Mouse (Mus musculus) CD4-positive helper T cell, adult 2 months (primary cell): ENCODE data around the gene Echdc3.

Experiments
- DNase-seq: peaks from one replicate; pipeline ENCODE4 v3.0.0-alpha.2; 2012; ENCODE audit warnings: low read depth, missing footprints, low spot score

Gene Echdc3

DNA sequence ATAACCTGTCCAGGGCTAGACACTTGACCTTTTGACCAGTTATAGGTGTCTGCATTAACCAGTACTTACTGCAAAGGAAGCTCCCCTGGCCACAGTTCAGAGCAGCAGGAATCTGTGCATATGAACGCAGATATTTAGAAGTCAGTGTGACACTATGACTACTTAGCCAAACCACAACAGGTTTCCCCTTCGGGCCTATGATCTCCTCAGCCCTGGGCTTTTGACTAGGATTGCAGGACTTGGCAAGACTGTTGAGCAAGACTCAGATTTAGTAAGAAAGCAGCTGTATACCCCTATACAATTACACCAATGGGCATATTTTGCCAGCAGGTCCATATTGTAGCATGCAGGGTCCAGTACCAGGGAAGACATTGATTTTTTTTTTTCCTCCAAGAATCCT is 44.3 kb downstream of the Echdc3 start:
- DNase-seq: no peak

DNA sequence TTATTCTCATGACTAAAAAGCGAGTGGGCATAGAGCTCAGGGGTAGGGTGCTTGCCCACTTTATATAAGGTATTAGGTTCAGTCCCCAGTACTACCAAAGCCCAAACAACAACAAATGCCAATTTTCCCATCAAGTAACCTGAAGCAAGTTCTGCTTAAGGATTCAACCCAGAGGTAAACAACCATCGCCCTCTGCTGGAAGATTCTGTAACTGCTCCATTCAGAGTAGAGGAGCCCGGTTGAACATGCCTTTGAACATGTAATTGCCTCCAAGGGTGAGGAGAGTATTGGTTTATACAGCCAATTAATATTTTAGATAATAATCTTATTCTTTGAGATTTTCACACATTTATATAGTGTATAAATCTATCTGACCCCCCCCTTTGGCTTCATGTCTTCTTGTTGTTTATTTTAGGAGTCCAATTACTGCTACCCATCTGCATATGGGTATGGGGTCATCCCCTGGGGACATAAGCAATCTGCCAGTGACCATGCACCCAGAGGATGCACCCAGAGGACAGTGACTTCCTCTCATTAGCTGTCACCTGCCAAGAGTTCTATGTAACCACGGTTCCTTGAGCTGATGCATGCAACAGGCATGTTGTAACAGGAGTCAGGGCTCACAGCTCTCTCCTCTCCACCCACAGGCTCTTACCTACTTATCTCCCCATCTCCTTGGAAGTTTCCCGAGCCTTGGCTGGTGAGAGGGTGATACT is 44.8 kb downstream of the Echdc3 start:
- peak; percentile 51 for DNase-seq

DNA sequence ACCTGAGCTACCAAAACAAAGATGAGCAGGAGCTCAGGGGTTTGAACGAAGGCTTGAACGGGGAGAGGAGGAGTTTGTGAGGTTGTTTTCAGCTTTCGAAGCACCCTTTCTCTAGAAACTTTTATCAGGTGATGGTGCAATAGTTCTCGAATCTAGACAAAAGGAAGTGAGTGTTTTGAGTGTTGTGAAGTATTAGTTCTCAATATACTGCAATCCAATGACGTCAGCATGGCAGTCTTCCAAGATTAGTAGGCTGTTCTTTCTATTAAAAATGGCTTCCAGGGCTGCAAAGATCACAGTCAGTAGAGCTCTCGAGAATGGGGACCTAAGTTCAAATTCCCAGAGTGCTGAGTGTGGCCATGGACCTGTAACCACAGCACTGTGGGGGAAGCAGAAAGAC is 47.1 kb downstream of the Echdc3 start:
- no peak for DNase-seq

DNA sequence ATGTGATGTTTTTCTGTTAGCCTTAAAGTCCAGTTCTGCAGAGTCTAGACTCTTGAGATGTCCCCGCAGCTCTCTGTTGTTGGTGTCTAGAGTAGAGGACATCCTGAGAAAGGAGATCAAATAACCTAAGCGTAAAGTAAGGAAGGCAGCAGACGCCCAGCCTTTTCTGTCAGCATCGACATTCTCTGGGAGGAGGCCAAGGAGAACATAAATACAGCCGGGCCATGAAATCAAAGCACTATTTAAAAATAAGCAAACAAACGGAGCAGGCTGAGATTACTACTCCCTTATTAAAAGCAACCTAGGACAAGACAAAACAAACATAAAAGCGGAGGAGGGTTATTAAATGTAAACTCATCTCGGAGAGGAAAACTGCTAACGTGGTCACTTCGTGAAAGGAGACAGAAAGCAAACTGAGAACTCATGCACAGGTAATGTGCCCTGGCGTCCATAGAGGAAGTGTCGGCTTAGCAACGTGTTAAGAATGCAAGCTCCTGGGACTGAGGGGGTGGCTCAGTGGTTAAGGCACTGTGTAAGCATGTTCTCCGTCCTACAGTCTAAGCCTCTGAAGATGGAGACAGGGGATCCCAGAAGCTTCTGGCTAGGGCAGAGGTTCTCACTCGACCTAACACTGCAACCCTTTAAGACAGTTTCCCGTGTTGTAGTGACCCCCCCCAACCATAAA is 48.1 kb downstream of the Echdc3 start:
- no peak for DNase-seq

DNA sequence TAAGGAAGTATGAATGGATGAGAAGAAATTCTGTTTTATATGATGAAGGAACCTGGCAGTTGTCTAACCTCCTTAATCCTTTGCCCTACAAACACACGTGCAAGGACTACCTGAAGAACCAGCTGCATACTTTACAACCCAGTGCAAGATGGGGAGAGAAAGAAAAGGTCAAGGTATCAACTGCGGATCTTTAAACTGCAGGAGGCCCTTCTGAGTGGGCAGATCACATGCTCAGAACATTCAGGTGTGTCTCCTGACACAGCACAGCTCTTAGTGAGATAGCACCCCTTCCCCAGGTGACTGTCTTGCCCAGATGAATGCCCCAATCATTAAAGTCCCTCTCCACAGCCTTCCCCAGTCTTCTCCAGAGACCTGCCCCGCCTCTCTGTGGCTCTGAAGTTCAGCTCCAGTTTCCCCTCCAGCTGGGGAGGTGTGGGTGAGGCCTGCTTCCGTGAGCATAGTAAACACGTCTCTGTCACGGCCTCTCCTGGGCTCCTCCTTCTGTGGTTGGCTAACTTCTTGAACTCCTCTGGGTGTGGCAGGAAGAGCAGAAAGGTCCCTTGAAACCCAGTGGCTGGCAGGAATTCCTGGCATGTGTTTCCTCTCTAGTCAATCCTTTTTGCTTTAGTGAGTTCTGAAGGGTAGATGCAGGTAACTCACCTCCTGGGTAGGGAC is 50.3 kb downstream of the Echdc3 start:
- peak; percentile 60 for DNase-seq

DNA sequence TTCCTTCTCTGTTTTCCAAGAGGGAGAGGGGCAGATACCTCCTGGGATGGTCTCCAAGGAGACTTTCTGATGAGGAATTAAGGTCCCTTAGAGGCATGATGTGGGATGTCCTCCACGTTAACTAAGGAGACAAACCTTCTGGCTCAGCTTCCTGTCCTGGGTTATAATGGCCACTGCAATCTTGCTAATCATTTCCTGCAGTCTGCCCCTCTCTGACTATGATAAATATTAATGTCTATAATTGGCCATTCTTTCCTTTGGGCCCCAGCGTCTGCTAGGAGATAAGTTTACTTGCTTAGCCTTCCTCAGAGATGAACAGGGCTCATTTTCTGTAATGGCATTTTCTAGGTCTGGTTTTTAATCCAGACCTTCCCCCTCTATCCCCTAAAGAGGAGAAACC is 53.1 kb downstream of the Echdc3 start:
- no peak for DNase-seq

DNA sequence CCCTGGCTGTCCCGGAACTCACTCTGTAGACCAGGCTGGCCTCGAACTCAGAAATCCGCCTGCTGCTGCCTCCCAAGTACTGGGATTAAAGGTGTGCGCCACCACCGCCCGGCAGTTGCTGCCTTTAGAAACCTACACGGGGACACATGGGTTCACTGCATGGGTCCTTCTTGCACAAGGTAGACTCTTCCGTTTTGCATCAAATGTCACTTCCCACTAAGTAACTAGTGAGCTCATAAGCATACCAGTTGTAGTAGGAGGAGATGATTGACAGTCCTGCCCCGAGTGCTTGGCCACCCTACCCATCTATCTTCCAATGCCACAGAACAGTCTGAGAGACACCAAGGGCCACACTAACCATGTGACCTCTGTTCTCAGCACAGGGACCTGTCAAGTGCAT is 53.6 kb downstream of the Echdc3 start:
- DNase-seq: no peak

DNA sequence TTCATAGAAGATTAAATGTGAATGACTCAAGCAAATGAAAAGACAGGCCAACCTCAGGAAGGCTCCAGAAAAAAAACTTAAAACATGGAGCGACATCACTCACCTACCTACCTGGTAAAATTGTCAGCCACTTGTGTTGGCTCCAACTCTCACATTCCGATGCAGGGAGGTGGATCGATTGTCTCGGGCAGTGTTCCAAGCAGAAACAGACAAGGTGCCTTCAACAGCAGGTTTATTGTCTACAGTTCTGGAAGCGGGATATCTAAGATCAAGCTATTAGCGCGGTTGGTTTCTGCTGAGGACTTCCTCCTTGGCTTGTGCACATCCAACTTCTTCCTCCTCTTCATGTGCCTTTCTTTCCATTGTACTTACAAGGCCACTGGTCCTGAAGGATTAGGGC is 55.2 kb downstream of the Echdc3 start:
- no peak for DNase-seq

DNA sequence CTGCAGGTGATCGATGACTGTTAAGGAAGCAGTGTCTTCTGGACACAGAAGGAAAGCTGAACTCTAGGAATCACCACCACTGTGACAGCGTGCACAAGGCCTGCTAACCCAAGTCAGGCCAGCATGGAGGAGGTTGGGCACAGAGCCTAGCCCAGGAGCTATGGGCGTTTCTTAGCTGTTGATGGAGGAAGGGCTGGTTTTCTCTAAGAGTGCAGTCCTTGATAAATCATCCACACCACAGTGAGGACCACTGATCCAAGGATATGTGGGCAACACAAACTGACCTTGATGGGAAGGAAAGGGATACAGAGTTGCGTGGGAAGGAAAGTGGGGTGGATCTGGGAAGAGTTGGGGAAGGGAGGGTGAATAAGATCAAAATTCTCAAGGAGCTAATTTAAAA is 55.6 kb downstream of the Echdc3 start:
- no peak for DNase-seq

DNA sequence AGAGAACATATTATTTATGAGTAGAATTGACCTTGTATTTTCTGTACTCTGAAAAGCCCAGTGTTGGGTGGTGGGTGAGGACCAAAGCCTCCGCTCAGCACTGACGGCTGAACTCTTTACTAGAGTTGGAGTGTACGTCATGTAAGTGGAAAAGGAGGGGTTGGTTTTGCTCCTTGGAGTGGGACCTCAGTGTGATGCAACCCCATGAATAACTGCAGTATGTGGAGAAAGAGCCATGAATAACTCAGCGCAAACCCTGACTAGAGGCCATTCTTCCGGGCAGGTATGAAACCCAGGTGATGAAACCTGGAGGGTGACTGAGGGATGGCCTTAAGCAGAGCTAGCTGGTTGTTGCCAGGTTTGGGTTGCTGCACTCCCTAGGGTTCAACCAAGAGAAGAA is 63.0 kb downstream of the Echdc3 start:
- DNase-seq: no peak

DNA sequence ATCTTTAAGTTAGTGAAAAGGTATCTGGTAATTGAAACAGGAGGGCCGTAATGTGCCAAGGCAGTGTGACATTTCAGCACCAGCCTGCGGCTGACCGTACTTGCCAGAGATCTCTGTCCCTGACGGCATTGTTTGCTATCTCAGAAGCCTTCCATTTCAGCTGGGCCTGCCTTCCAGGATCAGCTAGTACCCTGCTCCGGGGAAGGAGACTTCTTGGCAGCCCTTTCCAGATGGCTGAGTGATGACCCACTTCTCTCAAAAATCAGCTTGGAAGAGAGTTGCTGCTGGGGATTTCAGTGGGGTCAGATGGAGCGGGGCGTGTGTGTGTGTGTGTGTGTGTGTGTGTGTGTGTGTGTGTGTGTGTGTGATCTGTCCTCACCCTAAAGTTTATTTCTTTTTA is 65.9 kb downstream of the Echdc3 start:
- DNase-seq: no peak

DNA sequence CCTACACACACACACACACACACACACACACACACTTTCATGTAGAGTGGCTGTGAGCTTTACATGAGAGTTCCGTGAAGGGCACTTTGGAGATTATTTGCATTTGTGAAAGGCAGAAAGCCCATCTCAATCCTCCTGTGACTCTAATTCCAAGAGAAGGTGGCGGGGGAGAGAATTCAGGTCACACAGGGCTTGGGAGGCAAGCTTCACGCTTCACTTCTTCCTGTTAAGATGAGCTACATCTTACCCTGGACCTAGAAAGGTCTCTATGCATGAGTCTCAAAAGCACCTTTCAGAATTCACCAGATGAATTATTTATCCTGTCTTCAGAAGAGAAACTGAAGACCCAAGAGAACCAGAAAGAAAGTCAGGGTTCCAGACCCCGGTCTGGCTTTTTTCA is 66.6 kb downstream of the Echdc3 start:
- DNase-seq: no peak

DNA sequence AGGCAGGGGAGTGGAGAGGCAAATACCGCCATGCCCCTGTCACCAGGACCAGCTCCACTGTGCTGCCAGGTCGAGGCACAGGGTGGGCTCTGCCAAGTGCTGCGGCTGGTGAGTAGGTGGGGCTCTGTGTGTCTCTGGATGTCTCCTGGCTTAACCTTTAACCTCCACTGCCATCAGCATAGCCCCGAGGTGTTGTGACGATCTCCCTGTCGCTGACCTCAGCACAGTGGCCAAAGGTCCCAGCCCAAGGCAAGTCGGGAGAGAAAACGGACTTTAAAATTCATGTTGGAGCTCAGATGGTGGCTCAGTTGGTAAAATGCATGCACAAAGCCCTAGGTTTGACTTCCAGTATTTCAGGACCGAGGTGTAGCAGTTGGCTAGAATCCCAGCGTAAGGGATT is 67.2 kb downstream of the Echdc3 start:
- DNase-seq: no peak

DNA sequence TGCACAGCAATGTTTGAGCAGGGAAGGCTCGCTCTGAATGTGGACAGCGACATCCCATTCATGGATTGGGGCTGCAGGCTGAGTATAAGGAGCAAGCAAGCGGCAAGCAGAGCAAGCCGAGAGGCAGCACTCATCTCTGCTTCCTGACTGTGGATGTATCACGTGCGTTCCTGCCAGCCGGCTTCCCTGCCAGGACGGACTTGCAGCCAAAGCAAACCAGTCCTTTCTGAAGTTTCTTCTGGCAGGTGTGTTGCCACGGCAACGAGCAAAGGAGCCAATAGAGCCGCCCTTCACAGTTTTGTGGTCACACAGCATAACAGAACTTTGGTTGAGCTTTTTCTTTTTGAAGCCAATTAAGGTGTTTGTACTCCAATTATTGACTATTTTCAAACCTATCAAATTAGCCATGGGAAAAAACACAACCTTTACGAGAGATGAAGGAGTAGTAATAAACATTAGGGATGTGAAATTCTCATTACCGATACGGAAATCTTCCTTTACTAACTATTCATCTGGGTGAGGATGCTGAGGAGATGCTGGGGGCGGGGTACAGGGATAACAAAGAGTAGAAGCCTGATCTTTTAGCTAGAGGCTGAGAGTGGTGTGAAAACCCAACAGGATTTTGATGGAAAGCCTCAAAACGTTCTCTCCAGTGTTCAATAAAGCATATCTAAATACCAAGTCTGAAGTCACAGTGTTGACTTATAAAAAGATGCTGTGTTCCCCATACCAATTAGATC is 69.7 kb downstream of the Echdc3 start:
- no peak for DNase-seq

DNA sequence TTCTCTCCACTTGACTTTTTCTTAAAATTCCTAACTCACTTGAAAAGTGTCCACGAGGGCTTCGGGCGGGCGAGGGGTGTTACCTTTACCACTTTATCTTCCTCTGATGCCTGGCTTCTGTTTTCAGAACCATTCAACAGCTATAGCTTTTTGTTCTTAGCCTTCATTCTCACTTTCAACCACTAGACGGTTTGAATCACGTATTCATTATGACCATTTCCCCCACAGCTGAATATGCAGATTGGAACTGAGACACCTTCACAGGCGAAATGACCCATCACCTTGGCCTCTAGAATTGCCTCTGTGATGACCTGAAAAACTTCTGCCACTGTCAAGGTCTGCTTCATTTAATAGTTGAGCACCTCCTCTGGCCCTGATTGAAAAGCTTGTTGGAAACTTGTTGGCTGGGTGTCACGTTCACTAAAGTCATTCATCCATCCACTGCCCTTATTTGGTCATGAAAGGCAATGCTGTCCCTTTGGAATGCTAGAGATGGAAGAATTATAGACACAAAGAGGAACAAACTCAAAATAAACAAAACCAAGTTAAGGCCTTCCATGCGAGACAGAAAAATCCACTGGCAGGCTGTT is 72.2 kb downstream of the Echdc3 start:
- DNase-seq: no peak
